Mouse (Mus musculus) lung, postnatal 0 days (tissue): ENCODE results near the gene Wasl. TPM values are rescaled to one million over a fixed set of nuclear protein-coding genes. Genes with fewer than 3 reads are reported as not detected.

ENCODE experiments used
- ATAC-seq: fragments of 200-750 bp; cut with Nextera tagmentation; 2 replicates; pipeline ENCODE4 v1.8.0; 2017; ENCODE audit warnings: moderate library complexity
- DNase-seq: peaks from one replicate; pipeline ENCODE4 v3.0.0-alpha.2; 2016; ENCODE audit warnings: low spot score
- H3K27ac ChIP-seq: fragments of 300-500 bp; sonication (generic); 2 replicates; pipeline ENCODE4 v1.5.1; 2014; ENCODE audit warnings: antibody characterized with exemption, mild to moderate bottlenecking, low read length, mixed read lengths
- H3K27me3 ChIP-seq: fragments of 300-500 bp; sonication (generic); replicated peaks from 2 replicates; pipeline ENCODE4 v1.6.1; 2014; ENCODE audit warnings: low read length, mixed read lengths; ENCODE audit not compliant: insufficient read depth
- H3K36me3 ChIP-seq: fragments of 300-500 bp; sonication (generic); 2 replicates; pipeline ENCODE4 v1.6.1; 2014; ENCODE audit warnings: low read length, mixed read lengths; ENCODE audit not compliant: insufficient read depth
- H3K4me1 ChIP-seq: fragments of 300-500 bp; sonication (generic); 2 replicates; pipeline ENCODE4 v1.6.1; 2014; ENCODE audit warnings: antibody characterized with exemption, low read depth, low read length, mixed read lengths; ENCODE audit not compliant: insufficient read depth
- H3K4me2 ChIP-seq: fragments of 300-500 bp; sonication (generic); replicated peaks from 2 replicates; pipeline ENCODE4 v1.6.1; 2014; ENCODE audit warnings: low read depth, mild to moderate bottlenecking, low read length, moderate library complexity, mixed read lengths
- H3K4me3 ChIP-seq: fragments of 300-500 bp; sonication (generic); 2 replicates; pipeline ENCODE4 v1.5.1; 2014; ENCODE audit warnings: low read depth, low read length
- H3K9ac ChIP-seq: fragments of 300-500 bp; sonication (generic); replicated peaks from 2 replicates; pipeline ENCODE4 v1.6.1; 2014; ENCODE audit warnings: low read depth, mild to moderate bottlenecking
- H3K9me3 ChIP-seq: fragments of 300-500 bp; sonication (generic); 2 replicates; pipeline ENCODE4 v1.6.1; 2016; ENCODE audit warnings: low read length, mixed read lengths
- CTCF ChIP-seq: IDR thresholded peaks from 2 replicates; pipeline ENCODE4 v1.5.1; 2016; ENCODE audit warnings: antibody characterized with exemption, mild to moderate bottlenecking
- EP300 ChIP-seq: IDR thresholded peaks from 2 replicates; pipeline ENCODE4 v1.6.1; 2016; ENCODE audit warnings: antibody characterized with exemption, mild to moderate bottlenecking, control low read depth
- WGBS: fragments of 180-500 bp; shearing (Covaris S2); extraction: QIAGEN DNeasy Blood & Tissue Kit; methylation state at CpG from one replicate; pipeline ENCODE4 v1.1.7; 2014; 5-methylcytosine and 5-hydroxymethylcytosine counted together
- polyA plus RNA-seq: library from polyadenylated mRNA; unstranded; fragments of >200 nt; fragmentation: Nextera tagmentation; extraction: Ambion mirVana; gene quantifications from 2 replicates; pipeline ENCODE4 v1.2.1, GENCODE M21; 2015

Gene Wasl
- polyA plus RNA-seq, 1 experiment from 2014 or later: 88.3 TPM

GRCm38 (mm10) chr6:24573319-24573718 is 91.5 kb downstream of the Wasl start:
- Histone ChIP-seq H3K4me2 (no peak overlapping the region), H3K4me1 (no peaks in the 10 kb centered on the region), H3K36me3 (no peaks in the 10 kb centered on the region), H3K9me3 (no peaks in the 10 kb centered on the region), H3K4me3 (no peak overlapping the region), H3K27ac (no peak overlapping the region), H3K27me3 (no peaks in the 10 kb centered on the region), H3K9ac (no peak overlapping the region)
- TF ChIP-seq EP300 (no peak), CTCF (no peak)
- DNase-seq (no peak), ATAC-seq (no peak)

GRCm38 (mm10) chr6:24572431-24572830 is 92.4 kb downstream of the Wasl start:
- no peak for TF ChIP-seq CTCF
- DNase-seq: no peak
- H3K4me3 ChIP-seq: no peak overlapping the region
- no peak overlapping the region for H3K27ac ChIP-seq
- H3K9me3 ChIP-seq: no peaks in the 10 kb centered on the region
- no peaks in the 10 kb centered on the region for H3K4me1 ChIP-seq
- no peaks in the 10 kb centered on the region for H3K36me3 ChIP-seq
- ATAC-seq: no peak
- H3K4me2 ChIP-seq: no peak overlapping the region
- no peaks in the 10 kb centered on the region for H3K27me3 ChIP-seq
- H3K9ac ChIP-seq: no peak overlapping the region
- WGBS: 87% methylated on average over 14 of the region's 14 CpGs

GRCm38 (mm10) chr6:24571126-24571525 is 93.7 kb downstream of the Wasl start:
- Histone ChIP-seq H3K4me1 (no peaks in the 10 kb centered on the region), H3K9me3 (no peaks in the 10 kb centered on the region), H3K4me2 (no peak overlapping the region), H3K4me3 (no peak overlapping the region), H3K27me3 (no peaks in the 10 kb centered on the region), H3K27ac (no peak overlapping the region), H3K9ac (no peak overlapping the region), H3K36me3 (no peaks in the 10 kb centered on the region)
- TF ChIP-seq EP300: peak; percentile 66
- no peak for TF ChIP-seq CTCF
- WGBS: 42% methylated on average over 6 of the region's 6 CpGs
- DNase-seq: peak; percentile 47
- peak; percentile 56 for ATAC-seq

- no peak overlapping the region for H3K4me2 ChIP-seq
- ATAC-seq (no peak), DNase-seq (no peak)
- H3K9me3 ChIP-seq: no peaks in the 10 kb centered on the region
- WGBS: 60% methylated on average over 11 of the region's 11 CpGs
- no peaks in the 10 kb centered on the region for H3K4me1 ChIP-seq
- H3K9ac ChIP-seq: no peak overlapping the region
- no peaks in the 10 kb centered on the region for H3K27me3 ChIP-seq
- TF ChIP-seq CTCF (no peak), EP300 (no peak)
- no peaks in the 10 kb centered on the region for H3K36me3 ChIP-seq
- no peak overlapping the region for H3K27ac ChIP-seq
- no peak overlapping the region for H3K4me3 ChIP-seq
Observed at GRCm38 (mm10) chr6:24570278-24570677, 94.5 kb downstream of the Wasl start.

- no peaks in the 10 kb centered on the region for H3K36me3 ChIP-seq
- H3K27me3 ChIP-seq: no peaks in the 10 kb centered on the region
- TF ChIP-seq EP300 (no peak), CTCF (no peak)
- no peak for ATAC-seq
- 85% methylated on average over 1 of the region's 1 CpGs for WGBS
- no peaks in the 10 kb centered on the region for H3K4me1 ChIP-seq
- H3K4me3 ChIP-seq: no peak overlapping the region
- no peak for DNase-seq
- no peak overlapping the region for H3K9ac ChIP-seq
- no peak overlapping the region for H3K4me2 ChIP-seq
- no peak overlapping the region for H3K27ac ChIP-seq
- no peaks in the 10 kb centered on the region for H3K9me3 ChIP-seq
Observed at GRCm38 (mm10) chr6:24569711-24570110, 95.1 kb downstream of the Wasl start.

- no peaks in the 10 kb centered on the region for H3K4me1 ChIP-seq
- ATAC-seq: no peak
- no peak for TF ChIP-seq EP300
- TF ChIP-seq CTCF: peak; percentile 57
- H3K4me3 ChIP-seq: no peak overlapping the region
- H3K27me3 ChIP-seq: no peaks in the 10 kb centered on the region
- no peak overlapping the region for H3K27ac ChIP-seq
- no peak overlapping the region for H3K9ac ChIP-seq
- no peaks in the 10 kb centered on the region for H3K36me3 ChIP-seq
- no peaks in the 10 kb centered on the region for H3K9me3 ChIP-seq
- WGBS: 78% methylated on average over 5 of the region's 5 CpGs
- DNase-seq: no peak
- no peak overlapping the region for H3K4me2 ChIP-seq
Observed at GRCm38 (mm10) chr6:24568963-24569362, 95.8 kb downstream of the Wasl start.

- 93% methylated on average over 1 of the region's 1 CpGs for WGBS
- Histone ChIP-seq H3K4me2 (no peak overlapping the region), H3K36me3 (no peaks in the 10 kb centered on the region), H3K4me3 (no peak overlapping the region), H3K4me1 (no peaks in the 10 kb centered on the region), H3K27ac (no peak overlapping the region), H3K27me3 (no peaks in the 10 kb centered on the region), H3K9ac (no peak overlapping the region), H3K9me3 (no peaks in the 10 kb centered on the region)
- TF ChIP-seq EP300: no peak
- DNase-seq (no peak), ATAC-seq (no peak)
Observed at GRCm38 (mm10) chr6:24564886-24565285, 99.9 kb downstream of the Wasl start.
